Mouse (Mus musculus) midbrain, embryonic 13.5 days (tissue): ENCODE data around the gene Kcnj3. TPM values are rescaled to one million over a fixed set of nuclear protein-coding genes. Genes with fewer than 3 reads are reported as not detected.
"Not testable (repeated sequence)": the region's sequence is repeated elsewhere in the genome, so short reads cannot be mapped to it uniquely, and the experiment has no call there.

Source experiments
- ATAC-seq: fragments of 200-750 bp; cut with Nextera tagmentation; 2 replicates; pipeline ENCODE4 v1.8.0; 2017; ENCODE audit warnings: mild to moderate bottlenecking, moderate TSS enrichment, moderate library complexity
- H3K27ac ChIP-seq: fragments of 300-500 bp; sonication (generic); 2 replicates; pipeline ENCODE4 v1.5.1; 2015; ENCODE audit warnings: inconsistent platforms, mild to moderate bottlenecking, moderate library complexity
- H3K27me3 ChIP-seq: fragments of 300-500 bp; sonication (generic); 2 replicates; pipeline ENCODE4 v1.6.1; 2015; ENCODE audit warnings: mild to moderate bottlenecking, inconsistent platforms
- H3K36me3 ChIP-seq: fragments of 300-500 bp; sonication (generic); 2 replicates; pipeline ENCODE4 v1.6.1; 2015; ENCODE audit warnings: mild to moderate bottlenecking, inconsistent platforms
- H3K4me1 ChIP-seq: fragments of 300-500 bp; sonication (generic); replicated peaks from 2 replicates; pipeline ENCODE4 v1.6.1; 2015; ENCODE audit warnings: inconsistent platforms
- H3K4me2 ChIP-seq: fragments of 300-500 bp; sonication (generic); replicated peaks from 2 replicates; pipeline ENCODE4 v1.6.1; 2015; ENCODE audit warnings: moderate library complexity, mild to moderate bottlenecking, inconsistent platforms
- H3K4me3 ChIP-seq: fragments of 300-500 bp; sonication (generic); replicated peaks from 2 replicates; pipeline ENCODE4 v1.5.1; 2015; ENCODE audit warnings: mild to moderate bottlenecking, inconsistent platforms
- H3K9ac ChIP-seq: fragments of 300-500 bp; sonication (generic); replicated peaks from 2 replicates; pipeline ENCODE4 v1.6.1; 2015; ENCODE audit warnings: mild to moderate bottlenecking, inconsistent platforms
- H3K9me3 ChIP-seq: fragments of 300-500 bp; sonication (generic); 2 replicates; pipeline ENCODE4 v1.6.1; 2016; ENCODE audit warnings: mild to moderate bottlenecking, inconsistent platforms
- WGBS: fragments of 180-500 bp; shearing (Covaris S2); methylation state at CpG from one replicate; pipeline ENCODE4 v1.1.7; 2015; 5-methylcytosine and 5-hydroxymethylcytosine counted together
- polyA plus RNA-seq: library from polyadenylated mRNA; unstranded; fragments of >200 nt; fragmentation: Nextera tagmentation; extraction: Ambion mirVana; gene quantifications from 2 replicates; pipeline ENCODE4 v1.2.1, GENCODE M21; 2015

The Kcnj3 gene
- polyA plus RNA-seq, 1 experiment from 2014 or later: 2.4 TPM

GRCm38 (mm10) chr2:55450774-55451173, 15.0 kb downstream of the Kcnj3 start:
- Histone ChIP-seq H3K4me2 (no peak overlapping the region), H3K9ac (no peak overlapping the region), H3K4me3 (no peak overlapping the region), H3K27ac (no peak overlapping the region), H3K36me3 (no peaks in the 10 kb centered on the region), H3K4me1 (0 out of 2 replicates have a peak, but pooled peaks cover 2% of the 10 kb centered on the region), H3K9me3 (no peaks in the 10 kb centered on the region), H3K27me3 (no peaks in the 10 kb centered on the region)
- WGBS: 61% methylated on average over 1 of the region's 1 CpGs
- ATAC-seq: no peak

DNA sequence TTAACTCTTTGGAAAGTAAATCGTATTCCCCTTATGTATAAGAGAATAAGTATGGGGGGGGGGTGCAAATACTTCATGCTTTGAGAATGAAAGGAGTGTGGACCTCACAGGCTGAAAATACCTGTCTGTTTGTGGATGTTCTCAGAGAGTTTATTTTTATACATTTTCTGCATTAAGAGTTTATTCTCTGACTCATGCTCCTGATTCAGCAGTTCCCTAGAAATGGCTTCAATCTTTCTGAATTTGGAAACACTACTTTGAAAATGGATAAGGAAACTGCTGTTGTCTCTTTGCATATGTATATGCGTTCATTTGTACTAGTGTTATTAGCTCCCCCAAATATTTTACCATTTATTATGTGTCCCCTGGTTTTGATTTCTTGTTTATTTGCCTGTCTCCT, 23.4 kb downstream of the Kcnj3 start:
- no peaks in the 10 kb centered on the region for H3K27me3 ChIP-seq
- WGBS: 95% methylated on average over 2 of the region's 2 CpGs
- no peaks in the 10 kb centered on the region for H3K4me1 ChIP-seq
- H3K36me3 ChIP-seq: no peaks in the 10 kb centered on the region
- H3K9me3 ChIP-seq: no peaks in the 10 kb centered on the region
- no peak overlapping the region for H3K4me3 ChIP-seq
- no peak overlapping the region for H3K27ac ChIP-seq
- H3K4me2 ChIP-seq: no peak overlapping the region
- H3K9ac ChIP-seq: no peak overlapping the region
- ATAC-seq: no peak

- Histone ChIP-seq H3K9ac (no peak overlapping the region), H3K27ac (no peak overlapping the region), H3K27me3 (no peaks in the 10 kb centered on the region), H3K4me3 (no peak overlapping the region), H3K4me1 (no peaks in the 10 kb centered on the region), H3K36me3 (no peaks in the 10 kb centered on the region), H3K9me3 (no peaks in the 10 kb centered on the region), H3K4me2 (no peak overlapping the region)
- no peak for ATAC-seq
- WGBS: 45% methylated on average over 2 of the region's 2 CpGs
Observed at GRCm38 (mm10) chr2:55469141-55469540, 33.4 kb downstream of the Kcnj3 start.

GRCm38 (mm10) chr2:55470006-55470405, 34.2 kb downstream of the Kcnj3 start:
- Histone ChIP-seq H3K27me3 (no peaks in the 10 kb centered on the region), H3K9me3 (no peaks in the 10 kb centered on the region), H3K4me1 (no peaks in the 10 kb centered on the region), H3K27ac (no peak overlapping the region), H3K36me3 (no peaks in the 10 kb centered on the region), H3K9ac (no peak overlapping the region), H3K4me3 (no peak overlapping the region), H3K4me2 (no peak overlapping the region)
- no peak for ATAC-seq
- WGBS: 87% methylated on average over 2 of the region's 2 CpGs

DNA sequence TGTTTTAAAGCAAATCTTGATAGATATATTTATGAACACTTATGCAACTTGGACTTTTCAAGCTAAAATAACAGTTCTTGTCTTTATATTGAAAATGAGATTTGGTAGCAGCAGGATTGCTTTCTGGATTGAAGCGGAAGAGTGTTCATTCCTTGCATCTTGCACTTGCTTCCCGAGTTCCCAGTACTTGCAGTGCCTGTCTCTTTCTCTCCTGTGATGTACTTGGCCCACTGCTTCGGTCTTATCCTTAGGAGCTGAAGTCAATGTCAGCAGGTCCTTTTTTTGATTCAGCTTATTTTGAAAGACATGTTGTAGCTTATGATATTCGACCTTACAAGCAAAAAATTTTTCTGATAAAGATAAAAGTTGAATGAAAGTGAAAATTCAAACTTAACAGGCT, 43.7 kb downstream of the Kcnj3 start:
- H3K36me3 ChIP-seq: no peaks in the 10 kb centered on the region
- H3K27me3 ChIP-seq: no peaks in the 10 kb centered on the region
- H3K27ac ChIP-seq: no peak overlapping the region
- ATAC-seq: no peak
- H3K4me1 ChIP-seq: no peaks in the 10 kb centered on the region
- H3K9me3 ChIP-seq: no peaks in the 10 kb centered on the region
- no peak overlapping the region for H3K4me2 ChIP-seq
- H3K4me3 ChIP-seq: no peak overlapping the region
- 82% methylated on average over 4 of the region's 4 CpGs for WGBS
- no peak overlapping the region for H3K9ac ChIP-seq

DNA sequence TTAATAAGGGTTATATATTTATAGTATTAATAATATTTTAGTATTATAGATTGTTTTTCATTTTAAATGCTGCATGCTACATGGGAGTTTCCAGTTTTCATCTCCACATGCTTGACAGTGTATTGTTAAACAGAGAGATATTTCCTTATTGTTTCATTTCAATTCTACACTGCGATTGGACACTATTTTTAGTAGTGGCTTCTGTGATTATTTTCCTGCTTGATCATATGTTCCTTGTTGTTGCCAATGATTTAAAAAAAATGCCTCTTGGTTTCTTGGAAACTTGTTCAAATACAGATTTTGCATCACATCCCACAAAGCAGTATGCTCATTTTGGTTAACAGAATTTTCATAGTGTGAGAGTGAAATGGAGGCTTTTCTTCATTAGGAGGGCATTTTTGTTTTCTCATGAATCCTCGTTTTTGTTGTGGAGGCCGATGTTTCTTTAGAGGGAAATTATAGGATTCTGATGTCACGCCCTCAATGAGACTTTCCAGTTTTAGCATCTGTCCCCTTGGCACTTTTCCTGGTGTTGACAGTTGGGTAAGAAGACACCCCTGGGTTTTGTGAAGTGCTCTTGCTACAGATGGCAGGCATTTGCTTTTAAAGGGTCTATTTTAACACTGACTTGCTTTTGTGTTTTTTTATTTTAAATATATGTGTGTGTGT, 44.3 kb downstream of the Kcnj3 start:
- Histone ChIP-seq H3K9me3 (no peaks in the 10 kb centered on the region), H3K9ac (no peak overlapping the region), H3K36me3 (no peaks in the 10 kb centered on the region), H3K4me2 (no peak overlapping the region), H3K27ac (no peak overlapping the region), H3K4me1 (no peaks in the 10 kb centered on the region), H3K27me3 (no peaks in the 10 kb centered on the region), H3K4me3 (no peak overlapping the region)
- no peak for ATAC-seq
- 80% methylated on average over 4 of the region's 4 CpGs for WGBS

DNA sequence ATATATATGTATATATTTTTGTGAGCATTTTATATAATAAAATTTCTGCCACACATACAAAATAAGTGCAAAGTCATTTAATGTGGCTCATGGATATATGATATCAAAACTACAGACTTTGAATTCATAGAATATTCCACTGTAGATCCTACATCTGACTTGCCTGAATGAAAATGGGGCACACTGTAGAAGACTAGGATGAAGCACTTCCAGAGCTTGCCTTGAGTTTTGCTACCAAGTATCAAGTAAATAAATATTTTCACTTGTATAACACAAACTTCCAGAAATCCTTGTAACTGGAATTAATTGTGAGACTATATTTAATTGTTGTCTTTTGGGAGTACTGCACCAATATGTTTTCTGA, 44.8 kb downstream of the Kcnj3 start:
- no peak for ATAC-seq
- no peaks in the 10 kb centered on the region for H3K4me1 ChIP-seq
- H3K27ac ChIP-seq: no peak overlapping the region
- no peak overlapping the region for H3K4me2 ChIP-seq
- H3K27me3 ChIP-seq: no peaks in the 10 kb centered on the region
- no peaks in the 10 kb centered on the region for H3K9me3 ChIP-seq
- H3K36me3 ChIP-seq: no peaks in the 10 kb centered on the region
- no peak overlapping the region for H3K9ac ChIP-seq
- no peak overlapping the region for H3K4me3 ChIP-seq

- H3K27ac ChIP-seq, H3K27me3 ChIP-seq, H3K4me1 ChIP-seq, H3K36me3 ChIP-seq, H3K9ac ChIP-seq, H3K4me3 ChIP-seq, H3K4me2 ChIP-seq, ATAC-seq, H3K9me3 ChIP-seq: not testable (repeated sequence)
- WGBS: 90% methylated on average over 7 of the region's 7 CpGs
Observed at GRCm38 (mm10) chr2:55485500-55486129, 49.8 kb downstream of the Kcnj3 start.

DNA sequence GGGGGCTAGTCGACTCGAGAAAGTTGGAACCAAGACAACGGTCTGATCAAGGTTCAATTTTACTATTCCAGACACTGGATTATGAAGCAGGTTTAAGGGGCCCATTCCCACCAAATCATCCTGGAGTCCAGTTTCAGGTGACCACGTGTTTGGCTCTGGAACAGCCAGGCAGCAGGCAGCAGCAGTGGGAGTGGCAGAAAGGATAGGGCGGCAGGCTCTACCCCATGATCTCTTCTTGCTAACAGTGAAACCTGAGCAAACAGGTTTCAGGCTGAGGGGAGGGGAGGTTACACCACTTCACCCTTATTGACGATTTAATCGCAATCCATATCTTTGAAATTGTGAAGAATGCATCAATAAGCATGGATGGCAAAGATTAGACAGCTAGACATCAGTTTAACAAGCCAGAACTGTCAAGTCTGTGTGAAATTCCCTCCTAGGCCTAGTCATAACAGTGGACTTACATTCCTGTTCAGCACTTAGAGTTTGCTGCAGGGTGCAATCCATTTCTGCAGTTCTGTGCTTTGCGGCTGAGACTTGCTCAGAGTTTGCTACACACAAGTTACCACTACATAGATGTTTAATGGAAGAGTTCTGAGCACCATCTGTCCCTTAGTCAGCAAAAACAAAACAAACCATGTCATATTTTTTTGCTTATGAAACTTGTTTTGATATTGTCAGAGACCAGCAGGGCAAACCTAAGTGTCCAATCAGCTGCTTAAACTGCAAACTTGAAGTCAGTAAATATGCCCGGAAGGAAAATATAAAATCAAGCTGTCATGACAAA, 67.8 kb downstream of the Kcnj3 start:
- Histone ChIP-seq H3K36me3 (no peaks in the 10 kb centered on the region), H3K4me1 (no peaks in the 10 kb centered on the region), H3K9ac (no peak overlapping the region), H3K27me3 (no peaks in the 10 kb centered on the region), H3K9me3 (no peaks in the 10 kb centered on the region), H3K4me2 (no peak overlapping the region), H3K27ac (no peak overlapping the region), H3K4me3 (no peak overlapping the region)
- 75% methylated on average over 9 of the region's 9 CpGs for WGBS
- ATAC-seq: no peak

DNA sequence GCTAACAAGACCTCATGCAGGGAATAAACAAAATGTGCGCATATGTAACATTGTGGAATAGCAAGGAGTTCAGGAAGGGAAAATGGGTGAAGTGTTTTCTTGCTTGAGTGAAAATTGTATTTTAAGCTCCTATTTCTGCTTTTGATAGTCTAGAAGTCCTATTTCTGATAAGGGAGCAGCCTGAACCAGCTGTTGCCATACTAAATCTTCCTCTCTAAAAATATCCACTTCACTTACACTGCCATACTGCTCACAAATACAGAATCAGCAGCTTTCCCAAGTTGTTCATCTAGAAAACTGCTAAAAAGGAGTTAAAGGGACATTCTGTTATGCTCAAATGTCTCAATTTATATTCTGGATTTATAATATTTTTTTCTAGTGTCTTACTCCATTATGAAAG, 69.9 kb downstream of the Kcnj3 start:
- Histone ChIP-seq H3K4me2 (no peak overlapping the region), H3K4me3 (no peak overlapping the region), H3K27ac (no peak overlapping the region), H3K27me3 (no peaks in the 10 kb centered on the region), H3K4me1 (no peaks in the 10 kb centered on the region), H3K9me3 (no peaks in the 10 kb centered on the region), H3K9ac (no peak overlapping the region), H3K36me3 (no peaks in the 10 kb centered on the region)
- 86% methylated on average over 1 of the region's 1 CpGs for WGBS
- no peak for ATAC-seq

GRCm38 (mm10) chr2:55517297-55517696, 81.5 kb downstream of the Kcnj3 start:
- Histone ChIP-seq H3K27me3 (no peaks in the 10 kb centered on the region), H3K9ac (no peak overlapping the region), H3K36me3 (no peaks in the 10 kb centered on the region), H3K4me3 (no peak overlapping the region), H3K4me2 (no peak overlapping the region), H3K4me1 (no peaks in the 10 kb centered on the region), H3K9me3 (no peaks in the 10 kb centered on the region), H3K27ac (no peak overlapping the region)
- no peak for ATAC-seq

GRCm38 (mm10) chr2:55532738-55533491, 97.1 kb downstream of the Kcnj3 start:
- Histone ChIP-seq H3K9me3 (no peaks in the 10 kb centered on the region), H3K4me2 (no peak overlapping the region), H3K27ac (no peak overlapping the region), H3K9ac (no peak overlapping the region), H3K27me3 (no peaks in the 10 kb centered on the region), H3K36me3 (no peaks in the 10 kb centered on the region), H3K4me1 (no peaks in the 10 kb centered on the region), H3K4me3 (no peak overlapping the region)
- 87% methylated on average over 8 of the region's 8 CpGs for WGBS
- ATAC-seq: no peak
